Mouse (Mus musculus): ENCODE results near the gene A430078G23Rik.

- TF ChIP-seq MAX (IDR thresholded peaks at IDR 0.05; ENCODE audit: low read depth) (no peak), POLR2A (IDR thresholded peaks at IDR 0.05; ENCODE audit: insufficient read length, low read depth) (no peak), MYOD1 (IDR thresholded peaks at IDR 0.05; ENCODE audit: control insufficient read depth in 1 of 3, insufficient read length in 2 of 3, low read depth in 2 of 3) (no peak), TCF12 (IDR thresholded peaks at IDR 0.05; ENCODE audit: insufficient read depth, poor library complexity, severe bottlenecking) (no peak), MYOG (IDR thresholded peaks at IDR 0.05; ENCODE audit: control insufficient read depth in 1 of 3, insufficient read depth in 1 of 3, insufficient read length in 2 of 3, low read depth in 2 of 3) (no peak), USF1 (IDR thresholded peaks at IDR 0.05; ENCODE audit: low read depth) (no peak), REST (IDR thresholded peaks at IDR 0.05; ENCODE audit: insufficient read depth, insufficient read length) (no peak), E2F4 (IDR thresholded peaks at IDR 0.05; ENCODE audit: insufficient read depth) (no peak)
Measured at GRCm38 (mm10) chr8:3411085-3411484, 57.9 kb downstream of the A430078G23Rik start.

All from myocyte (in vitro differentiated cells).